Mouse (Mus musculus): Measurements from ENCODE around the gene Fam71b.

Gene Fam71b

GRCm38 (mm10) chr11:46396167-46396859 is at the start of gene Fam71b:
TSS of gene Fam71b (plus strand) at chr11:46396559.
- DNase-seq (ENCODE audit: low spot score), result no peak

- no peak for DNase-seq (ENCODE audit: low spot score)
Observed at GRCm38 (mm10) chr11:46347756-46348155, 48.6 kb upstream of the Fam71b start.

DNA sequence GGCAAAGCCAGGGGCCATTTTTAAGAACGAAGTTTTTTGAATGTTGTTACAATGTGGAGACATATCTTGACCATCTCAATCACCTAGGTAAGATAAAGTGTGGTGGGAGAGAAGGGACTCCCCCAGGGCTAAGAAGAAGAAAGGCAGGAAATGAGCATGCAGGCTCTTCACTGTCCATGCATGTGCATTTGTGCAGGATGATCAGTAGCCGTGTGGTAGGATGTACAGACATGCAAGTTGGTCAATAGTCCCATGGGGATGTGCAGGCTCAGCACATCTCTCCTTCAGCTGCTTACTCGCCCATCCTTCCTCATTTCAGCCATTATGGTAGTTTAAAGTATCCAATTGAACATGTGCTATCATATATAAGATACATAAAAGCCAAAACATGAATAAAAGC is 47.9 kb upstream of the Fam71b start:
- DNase-seq (ENCODE audit: low spot score), result no peak

DNA sequence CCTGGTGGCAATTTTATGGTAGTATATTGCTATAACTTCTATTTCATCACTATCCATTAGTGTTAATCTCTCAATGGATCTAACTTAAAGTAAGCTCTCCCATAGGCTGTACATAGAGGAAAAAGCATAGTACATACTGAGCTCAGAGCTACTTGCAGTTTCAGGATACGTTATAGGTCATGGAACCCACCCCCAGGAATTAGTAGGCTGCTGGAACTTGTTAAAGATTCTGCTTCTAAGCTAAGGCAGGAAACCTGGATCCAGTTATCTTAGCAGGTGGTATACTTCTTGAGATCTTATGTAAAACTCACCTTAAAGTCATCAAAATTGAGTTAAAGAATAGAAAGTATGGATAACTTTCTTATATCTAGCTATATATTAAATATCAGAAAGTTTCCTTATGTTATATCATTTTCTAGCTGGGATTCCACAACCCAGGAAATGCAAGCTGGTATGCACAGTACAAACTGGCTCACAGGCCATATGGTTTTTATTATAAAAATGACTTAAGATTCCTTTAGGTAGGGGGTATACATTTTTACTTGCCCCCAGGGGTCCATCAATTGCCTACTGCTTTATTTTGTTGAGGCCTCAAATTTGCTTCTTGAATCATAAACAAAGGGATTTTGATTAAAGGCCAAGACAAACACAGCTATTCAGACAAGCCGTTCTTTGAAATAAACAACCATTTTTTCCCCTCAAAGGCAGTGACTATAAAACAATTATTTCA is 46.5 kb upstream of the Fam71b start:
- DNase-seq (ENCODE audit: low spot score), result no peak

GRCm38 (mm10) chr11:46358369-46358768 is 38.0 kb upstream of the Fam71b start:
- no peak for DNase-seq (ENCODE audit: low spot score)

- DNase-seq (ENCODE audit: low spot score), result no peak
Observed at GRCm38 (mm10) chr11:46360991-46361665, 35.2 kb upstream of the Fam71b start.

GRCm38 (mm10) chr11:46362061-46363022 is 34.0 kb upstream of the Fam71b start:
- DNase-seq (ENCODE audit: low spot score), result peak; percentile 6

DNA sequence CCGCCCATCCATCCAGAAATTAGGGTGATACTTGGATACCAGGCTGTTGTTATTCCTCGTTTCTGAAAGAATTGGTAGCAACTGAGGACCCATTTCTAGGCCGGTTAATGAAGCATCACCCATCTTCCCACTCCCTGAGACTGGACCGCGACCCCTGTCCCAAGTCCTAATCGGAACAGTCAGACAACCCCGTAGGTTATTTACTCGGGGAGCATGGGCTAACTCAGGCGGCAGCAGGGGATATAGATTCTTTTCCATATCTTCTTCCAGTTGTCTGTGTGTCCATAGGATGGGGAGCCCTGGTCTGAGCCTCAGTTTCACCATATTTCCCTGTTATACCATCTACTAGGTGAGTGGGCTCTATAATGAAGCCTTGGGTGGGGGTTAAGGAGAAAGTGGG is 32.5 kb upstream of the Fam71b start:
- no peak for DNase-seq (ENCODE audit: low spot score)

GRCm38 (mm10) chr11:46365744-46366143 is 30.6 kb upstream of the Fam71b start:
- DNase-seq (ENCODE audit: low spot score), result no peak

DNA sequence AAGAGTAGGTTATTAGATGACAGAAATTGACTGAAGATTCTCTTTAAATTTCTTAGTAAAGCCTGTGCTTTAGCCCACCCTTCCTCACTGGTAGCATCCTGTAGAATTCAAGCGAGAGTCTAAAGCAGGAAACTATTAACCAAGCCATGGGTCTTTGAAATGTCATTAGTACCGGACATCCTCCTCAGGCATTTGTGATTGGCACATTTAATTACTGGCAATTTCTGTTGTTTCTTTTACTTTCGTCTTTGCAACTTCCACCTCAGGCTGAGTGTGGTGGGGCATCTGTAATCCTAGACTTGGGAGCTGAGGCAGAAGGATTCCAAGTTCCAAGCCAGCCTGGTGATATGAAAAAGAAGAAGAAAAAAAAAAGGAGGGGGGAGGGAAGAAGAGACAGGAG is 30.0 kb upstream of the Fam71b start:
- DNase-seq (ENCODE audit: low spot score), result no peak

GRCm38 (mm10) chr11:46370457-46370856 is 25.9 kb upstream of the Fam71b start:
- no peak for DNase-seq (ENCODE audit: low spot score)

DNA sequence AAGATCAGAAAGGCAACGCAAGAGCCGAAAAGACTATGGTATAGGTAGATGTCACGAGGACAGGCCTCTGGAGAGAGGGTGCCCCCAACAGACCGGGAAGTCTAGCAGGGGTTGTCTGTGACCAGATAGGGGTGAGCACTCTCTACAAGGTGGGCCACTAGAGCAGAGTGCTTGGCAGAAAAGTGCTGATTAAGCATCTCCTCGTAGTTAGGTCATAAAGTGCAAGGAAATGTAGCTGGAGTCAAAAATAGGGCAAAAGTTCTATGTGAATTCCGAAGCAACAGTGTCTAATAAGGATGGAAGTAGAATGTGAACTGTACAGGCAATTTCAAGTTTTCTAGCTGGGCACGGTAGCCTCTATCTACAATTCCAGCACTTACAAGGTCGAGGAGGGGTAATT is 25.1 kb upstream of the Fam71b start:
- DNase-seq (ENCODE audit: low spot score), result no peak

GRCm38 (mm10) chr11:46372331-46372953 is 23.9 kb upstream of the Fam71b start:
- DNase-seq (ENCODE audit: low spot score), result no peak

DNA sequence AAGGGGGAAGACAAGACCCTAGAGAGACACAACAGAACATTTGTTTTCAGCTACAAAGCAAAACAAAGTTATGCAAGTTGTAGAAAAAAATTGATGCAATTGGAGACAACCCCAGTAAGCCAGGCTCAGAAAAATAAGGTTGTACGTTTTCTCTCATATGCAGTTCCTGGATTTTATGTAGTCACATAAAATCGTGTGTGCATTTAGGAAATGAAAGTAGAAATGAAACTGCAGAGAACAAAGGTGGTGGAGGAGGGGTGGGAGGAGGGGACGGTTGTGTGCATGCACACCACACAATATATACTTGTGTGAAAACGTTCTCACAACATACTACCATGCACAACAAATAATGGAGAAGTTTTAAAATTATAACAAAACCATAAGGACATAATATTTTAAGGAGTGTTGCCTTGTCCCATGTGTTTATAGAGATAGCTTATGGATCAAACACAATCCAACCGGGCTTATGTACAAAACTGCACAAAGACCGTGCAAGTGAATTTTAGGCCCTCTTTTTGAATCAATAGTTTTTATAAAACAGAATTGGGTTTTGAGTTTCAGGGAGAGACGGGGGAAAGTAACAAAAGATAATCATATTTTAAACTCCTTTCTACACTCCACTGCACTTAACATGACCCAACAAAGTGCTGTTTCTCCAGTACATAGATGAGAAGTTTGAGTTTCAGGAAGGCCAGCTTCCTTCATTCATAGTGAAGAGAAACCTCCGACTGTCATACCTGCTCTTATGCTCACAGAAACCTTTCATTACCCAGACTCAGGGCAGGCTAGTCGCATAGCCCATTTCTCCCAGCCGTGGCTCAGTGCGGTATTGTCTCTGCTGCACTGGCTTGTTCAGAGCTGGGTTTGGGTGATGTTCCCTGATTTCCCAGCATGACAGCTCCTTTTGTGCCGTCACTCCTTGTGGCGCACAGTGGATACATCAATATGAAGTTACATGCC is 23.0 kb upstream of the Fam71b start:
- DNase-seq (ENCODE audit: low spot score), result no peak

- DNase-seq (ENCODE audit: low spot score), result no peak
Observed at GRCm38 (mm10) chr11:46375015-46375414, 21.3 kb upstream of the Fam71b start.

DNA sequence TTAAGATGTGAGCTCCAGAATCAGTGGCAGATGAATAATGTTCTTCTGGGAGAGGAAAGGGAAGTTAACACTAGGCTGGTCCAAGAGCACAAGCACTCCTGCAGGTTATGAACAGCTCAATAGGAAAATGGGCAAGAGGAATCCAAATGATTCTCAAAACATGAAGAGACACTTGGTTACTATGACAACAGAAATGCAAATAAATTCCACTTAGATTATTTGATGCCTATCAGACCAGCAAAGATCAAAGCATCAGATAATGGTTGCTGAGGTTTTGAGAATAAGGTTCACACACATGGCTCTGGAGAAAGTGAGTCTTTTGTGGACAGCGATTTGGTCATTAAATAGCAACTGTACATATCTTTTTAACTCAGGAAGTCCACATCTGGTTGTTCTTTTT is 19.0 kb upstream of the Fam71b start:
- DNase-seq (ENCODE audit: low spot score), result no peak

- no peak for DNase-seq (ENCODE audit: low spot score)
Observed at GRCm38 (mm10) chr11:46377819-46378782, 18.3 kb upstream of the Fam71b start.

DNA sequence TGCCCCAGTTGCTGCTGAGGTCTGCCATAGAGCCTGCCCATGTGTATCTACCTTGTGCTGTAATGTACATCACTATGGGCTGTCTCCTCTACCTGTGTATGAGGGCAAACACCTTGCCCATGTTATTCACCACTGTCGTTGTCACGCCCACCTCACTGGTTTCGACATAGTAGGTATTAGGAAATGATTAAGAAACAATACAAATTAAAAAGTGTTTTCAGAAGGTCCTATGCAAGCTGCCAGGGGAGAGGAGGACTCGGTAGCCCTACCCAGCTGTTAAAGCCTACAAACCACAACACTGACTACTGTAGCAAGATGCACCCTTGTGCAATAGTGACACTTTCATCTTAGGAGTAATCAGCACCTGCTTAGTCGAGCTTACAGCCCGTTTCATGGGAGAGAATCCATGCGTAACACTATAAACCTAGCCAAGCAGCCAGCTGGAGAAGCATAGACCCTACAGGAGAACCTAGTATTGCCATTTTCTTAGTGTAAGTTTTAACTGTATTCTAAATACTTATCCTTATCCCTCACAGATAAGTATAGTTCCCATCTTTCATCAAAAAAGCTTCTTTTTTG is 16.2 kb upstream of the Fam71b start:
- DNase-seq (ENCODE audit: low spot score), result no peak

DNA sequence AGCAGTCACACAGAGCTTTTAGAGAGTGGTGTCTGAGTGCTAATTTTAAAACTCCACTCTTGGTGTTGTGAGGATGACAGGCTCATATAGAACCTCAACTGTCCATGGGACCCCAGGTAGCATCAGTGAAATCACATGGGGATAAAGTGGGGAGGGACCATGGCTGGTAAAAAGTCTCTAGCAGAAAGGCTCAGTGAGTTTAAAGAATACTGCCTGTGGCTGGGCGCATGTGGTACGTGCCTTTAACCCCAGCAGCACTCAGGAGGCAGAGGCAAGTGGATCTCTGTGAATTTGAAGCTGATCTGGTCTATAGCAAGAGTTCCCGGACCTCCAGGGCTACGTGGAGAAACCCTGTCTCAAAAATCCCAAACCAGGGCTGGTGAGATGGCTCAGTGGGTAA is 13.9 kb upstream of the Fam71b start:
- no peak for DNase-seq (ENCODE audit: low spot score)
